Mouse (Mus musculus): ENCODE data around the gene Rhot2. TPM values are rescaled to one million over a fixed set of nuclear protein-coding genes. Genes with fewer than 3 reads are reported as not detected.

The Rhot2 gene
- polyA plus RNA-seq, 1 experiment, result 35.1 TPM

DNA sequence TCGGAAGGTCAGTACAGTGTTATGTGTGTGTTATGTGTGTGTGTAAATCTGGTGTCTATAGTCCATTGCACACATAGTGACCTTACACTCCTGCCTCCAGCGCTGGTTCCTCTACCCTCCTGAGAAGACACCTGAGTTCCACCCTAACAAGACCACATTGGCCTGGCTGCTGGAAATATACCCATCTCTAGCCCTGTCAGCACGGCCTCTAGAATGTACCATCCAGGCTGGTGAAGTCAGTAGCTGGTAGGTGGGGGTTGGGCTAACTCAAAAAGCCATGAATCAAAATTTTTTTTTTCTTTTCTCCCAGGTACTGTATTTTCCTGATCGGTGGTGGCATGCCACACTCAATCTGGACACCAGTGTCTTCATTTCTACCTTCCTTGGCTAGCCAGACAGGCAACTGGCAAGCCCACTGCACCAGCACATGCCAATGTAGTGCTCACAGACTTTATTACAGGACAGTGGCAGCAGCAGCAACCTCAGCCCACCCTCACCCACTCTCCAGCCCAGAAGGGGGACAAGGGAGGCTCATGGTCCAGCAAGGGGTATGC is 14.4 kb downstream of the Rhot2 start:
- H3K27ac ChIP-seq (ENCODE audit: insufficient read depth, low read depth, low read length), result no peak overlapping the region
- no peak overlapping the region for H3K4me3 ChIP-seq (ENCODE audit: insufficient read depth, low read length)
- H3K4me1 ChIP-seq (ENCODE audit: control insufficient read depth, insufficient read depth, low read length), result peaks cover 18% of the 10 kb centered on the region
- no peak for TF ChIP-seq CTCF (IDR thresholded peaks at IDR 0.05; ENCODE audit: low read depth, low read length)
- TF ChIP-seq POLR2A (IDR thresholded peaks at IDR 0.05; ENCODE audit: borderline replicate concordance, low read depth, low read length), result no peak

DNA sequence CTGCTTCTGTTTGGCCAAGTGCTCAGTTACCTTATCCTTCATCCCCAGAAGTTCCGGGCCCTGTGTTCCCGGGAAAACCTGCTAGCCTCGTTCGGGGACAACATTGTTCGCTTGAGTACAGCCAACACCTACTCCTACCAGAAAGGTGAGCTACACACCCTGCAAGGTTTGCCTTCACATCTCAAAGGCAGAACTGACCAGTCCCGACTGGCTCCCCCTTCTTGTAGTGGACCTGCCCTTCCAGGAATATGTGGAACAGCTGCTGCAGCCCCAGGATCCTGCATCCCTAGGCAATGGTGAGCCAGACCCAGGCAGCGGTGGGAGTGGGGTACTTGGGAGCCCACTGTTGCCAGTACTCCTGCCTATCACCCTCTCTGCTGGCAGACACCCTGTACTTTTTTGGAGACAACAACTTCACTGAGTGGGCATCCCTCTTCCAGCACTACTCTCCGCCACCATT is 15.1 kb downstream of the Rhot2 start:
- Histone ChIP-seq H3K4me3 (ENCODE audit: insufficient read depth, low read length) (peak overlapping the region; percentile 77), H3K4me1 (ENCODE audit: control insufficient read depth, insufficient read depth, low read length) (peaks cover 15% of the 10 kb centered on the region), H3K27ac (ENCODE audit: insufficient read depth, low read depth, low read length) (no peak overlapping the region)
- TF ChIP-seq CTCF (IDR thresholded peaks at IDR 0.05; ENCODE audit: low read depth, low read length), result no peak
- TF ChIP-seq POLR2A (IDR thresholded peaks at IDR 0.05; ENCODE audit: borderline replicate concordance, low read depth, low read length), result no peak

DNA sequence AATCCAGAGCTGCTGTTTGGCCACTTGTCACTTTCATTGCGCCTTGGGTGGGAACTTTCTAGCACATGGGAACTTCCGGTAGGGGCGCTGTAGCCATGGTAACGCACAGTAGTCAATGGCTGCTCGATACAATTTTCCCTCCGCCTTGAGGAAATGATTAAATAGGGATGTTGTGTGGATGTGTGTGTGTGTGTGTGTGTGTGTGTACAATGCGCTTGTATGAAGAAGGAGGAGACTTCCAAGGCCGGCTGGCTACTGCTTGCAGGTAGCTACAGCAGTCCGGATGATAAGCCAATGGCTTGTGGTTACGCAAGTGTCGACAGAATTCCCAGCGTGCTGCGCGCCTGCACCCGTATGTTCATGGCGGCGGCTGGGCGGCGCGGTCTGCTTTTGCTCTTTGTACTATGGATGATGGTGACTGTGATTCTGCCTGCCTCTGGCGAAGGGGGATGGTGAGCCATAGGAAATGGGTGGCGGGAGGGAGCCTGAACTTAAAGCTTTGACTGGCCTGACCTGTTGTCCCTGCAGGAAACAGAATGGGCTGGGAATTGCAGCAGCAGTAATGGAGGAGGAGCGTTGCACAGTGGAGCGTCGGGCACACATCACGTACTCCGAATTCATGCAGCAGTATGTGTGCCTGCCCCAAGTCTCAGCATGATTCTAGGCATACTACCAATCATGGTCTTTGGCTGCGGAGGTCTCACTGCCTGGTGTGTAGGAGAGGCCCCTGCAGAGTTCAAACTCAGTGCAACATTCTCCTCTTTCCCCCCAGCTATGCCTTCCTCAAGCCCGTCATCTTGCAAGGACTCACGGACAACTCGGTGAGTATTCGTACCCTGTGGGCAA is 15.7 kb downstream of the Rhot2 start, which contains the start of gene Jmjd8:
Jmjd8 (plus strand) TSS at position 156 of the 846 bp plus-strand sequence.
- peaks cover 18% of the 10 kb centered on the region for H3K4me1 ChIP-seq (ENCODE audit: control insufficient read depth, insufficient read depth, low read length)
- TF ChIP-seq POLR2A (IDR thresholded peaks at IDR 0.05; ENCODE audit: borderline replicate concordance, low read depth, low read length) (no peak), CTCF (IDR thresholded peaks at IDR 0.05; ENCODE audit: low read depth, low read length) (no peak)
- H3K4me3 ChIP-seq (ENCODE audit: insufficient read depth, low read length), result peak within 1 kb of the TSS; percentile 77
- peak within 1 kb of the TSS; percentile 42; the same call in 1 of the 2 replicates for H3K27ac ChIP-seq (ENCODE audit: insufficient read depth, low read depth, low read length)

DNA sequence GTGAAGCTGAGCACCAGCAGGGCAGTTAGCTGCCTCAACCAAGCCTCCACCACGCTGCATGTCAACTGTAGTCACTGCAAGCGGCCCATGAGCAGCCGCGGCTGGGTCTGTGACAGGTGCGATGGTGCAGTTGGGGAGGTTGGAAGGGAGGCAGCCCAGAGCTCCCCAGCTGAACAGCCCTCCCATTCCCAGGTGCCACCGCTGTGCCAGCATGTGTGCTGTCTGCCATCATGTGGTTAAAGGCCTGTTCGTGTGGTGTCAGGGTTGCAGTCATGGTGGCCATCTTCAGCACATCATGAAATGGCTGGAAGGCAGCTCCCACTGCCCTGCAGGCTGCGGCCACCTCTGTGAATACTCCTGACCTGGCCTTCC is 16.4 kb downstream of the Rhot2 start:
- Histone ChIP-seq H3K4me1 (ENCODE audit: control insufficient read depth, insufficient read depth, low read length) (peaks cover 18% of the 10 kb centered on the region), H3K27ac (ENCODE audit: insufficient read depth, low read depth, low read length) (no peak overlapping the region), H3K4me3 (ENCODE audit: insufficient read depth, low read length) (peak overlapping the region; percentile 77)
- no peak for TF ChIP-seq POLR2A (IDR thresholded peaks at IDR 0.05; ENCODE audit: borderline replicate concordance, low read depth, low read length)
- no peak for TF ChIP-seq CTCF (IDR thresholded peaks at IDR 0.05; ENCODE audit: low read depth, low read length)

DNA sequence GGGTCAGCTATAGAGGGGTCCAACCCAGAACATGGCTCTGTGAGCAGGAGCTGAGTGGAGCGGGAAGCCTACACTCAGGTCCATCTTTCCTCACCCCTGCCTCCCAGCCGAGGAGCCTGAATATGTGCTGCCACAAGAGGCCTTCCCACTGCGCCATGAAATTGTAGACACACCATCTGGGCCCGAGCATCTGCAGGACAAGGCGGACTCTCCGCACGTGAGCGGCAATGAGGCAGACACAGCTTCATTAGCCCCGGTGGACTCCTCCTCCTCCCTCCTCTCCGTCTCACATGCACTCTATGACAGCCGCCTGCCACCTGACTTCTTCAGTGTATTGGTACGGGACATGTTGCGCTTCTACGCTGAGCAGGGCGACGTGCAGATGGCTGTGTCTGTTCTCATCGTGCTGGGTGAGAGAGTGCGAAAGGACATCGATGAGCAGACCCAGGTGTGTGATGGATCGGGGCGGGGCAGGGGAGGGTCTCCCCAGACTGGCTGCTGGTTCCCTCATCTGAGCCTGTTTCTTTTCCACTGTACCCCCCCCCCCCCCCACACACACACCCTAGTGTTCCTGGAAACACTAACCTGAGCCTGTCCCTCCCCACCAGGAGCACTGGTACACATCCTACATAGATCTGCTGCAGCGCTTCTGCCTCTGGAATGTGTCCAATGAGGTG is 17.0 kb downstream of the Rhot2 start:
- no peak for TF ChIP-seq CTCF (IDR thresholded peaks at IDR 0.05; ENCODE audit: low read depth, low read length)
- TF ChIP-seq POLR2A (IDR thresholded peaks at IDR 0.05; ENCODE audit: borderline replicate concordance, low read depth, low read length), result no peak
- Histone ChIP-seq H3K27ac (ENCODE audit: insufficient read depth, low read depth, low read length) (no peak overlapping the region), H3K4me3 (ENCODE audit: insufficient read depth, low read length) (no peak overlapping the region), H3K4me1 (ENCODE audit: control insufficient read depth, insufficient read depth, low read length) (peaks cover 21% of the 10 kb centered on the region)

DNA sequence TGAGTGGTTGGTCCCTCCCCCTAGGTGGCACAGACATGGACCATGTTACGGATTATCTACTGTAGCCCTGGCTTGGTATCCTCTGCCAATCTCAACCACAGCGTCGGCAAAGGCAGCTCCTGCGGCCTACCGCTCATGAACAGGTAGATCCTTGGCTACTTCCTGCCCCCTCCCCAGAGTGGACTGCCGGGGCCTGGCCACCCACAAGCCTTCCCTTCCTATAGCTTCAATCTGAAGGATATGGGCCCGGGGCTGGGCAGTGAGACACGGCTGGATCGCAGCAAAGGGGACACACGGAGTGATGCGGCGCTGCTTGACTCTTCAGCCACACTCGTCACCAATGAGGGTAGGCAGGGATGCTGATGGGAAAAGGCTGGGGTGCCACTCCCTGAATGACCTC is 17.6 kb downstream of the Rhot2 start:
- TF ChIP-seq POLR2A (IDR thresholded peaks at IDR 0.05; ENCODE audit: borderline replicate concordance, low read depth, low read length), result no peak
- TF ChIP-seq CTCF (IDR thresholded peaks at IDR 0.05; ENCODE audit: low read depth, low read length), result no peak
- Histone ChIP-seq H3K4me3 (ENCODE audit: insufficient read depth, low read length) (no peak overlapping the region), H3K27ac (ENCODE audit: insufficient read depth, low read depth, low read length) (no peak overlapping the region), H3K4me1 (ENCODE audit: control insufficient read depth, insufficient read depth, low read length) (peaks cover 21% of the 10 kb centered on the region)

DNA sequence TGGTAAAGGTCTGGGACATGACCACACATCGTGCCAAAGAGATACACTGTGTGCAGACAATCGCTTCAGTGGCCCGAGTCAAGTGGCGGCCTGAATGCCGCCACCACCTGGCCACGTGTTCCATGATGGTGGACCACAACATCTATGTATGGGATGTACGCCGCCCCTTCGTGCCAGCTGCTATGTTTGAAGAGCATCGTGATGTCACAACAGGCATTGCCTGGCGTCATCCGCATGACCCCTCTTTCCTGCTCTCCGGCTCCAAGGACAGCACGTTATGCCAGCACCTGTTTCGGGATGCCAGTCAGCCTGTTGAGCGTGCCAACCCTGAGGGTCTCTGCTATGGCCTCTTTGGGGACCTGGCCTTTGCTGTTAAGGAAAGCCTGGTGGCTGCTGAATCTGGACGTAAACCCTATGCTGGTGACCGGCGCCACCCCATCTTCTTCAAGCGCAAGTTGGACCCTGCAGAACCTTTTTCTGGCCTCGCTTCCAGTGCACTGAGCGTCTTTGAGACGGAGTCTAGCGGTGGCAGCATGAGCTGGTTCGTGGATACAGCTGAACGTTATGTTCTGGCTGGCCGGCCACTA is 18.6 kb downstream of the Rhot2 start:
- Histone ChIP-seq H3K4me1 (ENCODE audit: control insufficient read depth, insufficient read depth, low read length) (peaks cover 17% of the 10 kb centered on the region), H3K27ac (ENCODE audit: insufficient read depth, low read depth, low read length) (no peak overlapping the region), H3K4me3 (ENCODE audit: insufficient read depth, low read length) (no peak overlapping the region)
- TF ChIP-seq CTCF (IDR thresholded peaks at IDR 0.05; ENCODE audit: low read depth, low read length) (no peak), POLR2A (IDR thresholded peaks at IDR 0.05; ENCODE audit: borderline replicate concordance, low read depth, low read length) (no peak)

DNA sequence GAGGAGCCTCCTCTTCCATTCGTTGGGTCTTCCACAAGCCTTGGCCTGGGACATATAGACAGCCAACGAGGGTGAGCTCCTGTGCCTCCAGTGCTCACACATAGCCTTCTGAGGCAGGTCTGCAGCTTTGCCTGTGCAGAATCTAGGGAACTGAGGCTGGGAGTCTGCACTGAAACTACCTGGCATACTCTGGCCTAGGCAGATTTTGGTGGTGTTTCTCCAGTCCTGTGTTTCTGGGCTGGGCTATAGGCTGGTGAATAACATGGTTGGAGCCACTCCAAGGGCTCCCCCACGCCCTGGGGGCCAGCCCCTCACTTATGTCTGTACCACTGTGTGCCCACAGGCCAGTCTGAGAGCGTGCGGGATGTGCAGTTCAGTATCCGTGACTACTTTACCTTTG is 19.3 kb downstream of the Rhot2 start:
- TF ChIP-seq CTCF (IDR thresholded peaks at IDR 0.05; ENCODE audit: low read depth, low read length) (no peak), POLR2A (IDR thresholded peaks at IDR 0.05; ENCODE audit: borderline replicate concordance, low read depth, low read length) (no peak)
- Histone ChIP-seq H3K4me1 (ENCODE audit: control insufficient read depth, insufficient read depth, low read length) (peaks cover 17% of the 10 kb centered on the region), H3K4me3 (ENCODE audit: insufficient read depth, low read length) (no peak overlapping the region), H3K27ac (ENCODE audit: insufficient read depth, low read depth, low read length) (no peak overlapping the region)

DNA sequence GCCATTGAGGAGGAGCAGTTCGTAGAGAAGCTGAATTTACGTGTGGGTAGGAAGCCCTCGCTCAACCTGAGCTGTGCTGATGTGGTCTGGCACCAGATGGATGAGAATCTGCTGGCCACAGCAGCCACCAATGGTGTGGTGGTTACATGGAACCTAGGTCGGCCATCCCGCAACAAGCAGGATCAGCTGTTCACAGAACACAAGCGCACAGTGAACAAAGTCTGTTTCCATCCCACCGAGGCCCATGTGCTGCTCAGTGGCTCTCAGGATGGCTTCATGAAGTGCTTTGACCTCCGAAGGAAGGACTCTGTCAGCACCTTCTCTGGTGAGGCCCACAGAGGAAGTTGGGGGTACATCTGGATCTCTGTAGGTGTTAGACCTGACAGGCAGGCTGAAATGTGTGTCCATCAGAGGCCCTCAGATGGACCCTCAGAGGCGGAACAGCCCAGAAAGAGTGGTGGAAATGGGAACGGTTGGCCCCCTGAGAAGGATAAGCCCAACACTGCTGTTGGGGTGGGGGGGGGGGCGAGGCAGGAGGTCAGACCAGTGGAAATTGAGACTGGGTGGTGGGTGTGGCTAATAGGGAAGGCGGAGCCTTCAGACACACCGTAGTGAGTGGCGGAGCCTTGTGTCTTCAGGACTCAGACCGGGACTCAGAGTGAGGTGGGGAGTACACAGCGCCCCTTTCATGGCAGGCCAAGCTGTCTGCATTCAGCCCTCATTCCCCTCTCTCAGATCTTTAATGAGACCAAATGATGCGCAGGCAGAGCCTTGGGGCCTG is 20.1 kb downstream of the Rhot2 start:
- Histone ChIP-seq H3K4me1 (ENCODE audit: control insufficient read depth, insufficient read depth, low read length) (peaks cover 15% of the 10 kb centered on the region), H3K27ac (ENCODE audit: insufficient read depth, low read depth, low read length) (no peak overlapping the region), H3K4me3 (ENCODE audit: insufficient read depth, low read length) (peak overlapping the region; percentile 89)
- TF ChIP-seq POLR2A (IDR thresholded peaks at IDR 0.05; ENCODE audit: borderline replicate concordance, low read depth, low read length) (no peak), CTCF (IDR thresholded peaks at IDR 0.05; ENCODE audit: low read depth, low read length) (no peak)

Measured in bone marrow macrophage, adult 2 months (primary cell).